Mouse (Mus musculus) gastrocnemius, adult 2 months (tissue): ENCODE measurements at regions not wholly inside any gene's neighbourhood (a gene's known extent, or its start where the extent isn't known, plus 50 kb on each side); places are given as distances from the start of the nearest gene placed in this dataset.

Source experiments
- DNase-seq: peaks from one replicate; pipeline ENCODE4 v3.0.0; 2022
- H3K27ac ChIP-seq: fragments of 200-600 bp; 2 replicates; pipeline ENCODE4 v1.8.1; 2022; ENCODE audit warnings: mild to moderate bottlenecking
- H3K4me3 ChIP-seq: fragments of 200-600 bp; 2 replicates; pipeline ENCODE4 v1.8.1; 2022; ENCODE audit warnings: mild to moderate bottlenecking, moderate library complexity
- CTCF ChIP-seq: fragments of 200-600 bp; IDR thresholded peaks from 2 replicates; pipeline ENCODE4 v1.8.1; 2022; ENCODE audit warnings: antibody characterized with exemption, mild to moderate bottlenecking, moderate library complexity
- intact Hi-C: fragments of 180-260 bp; cut with DNase I; formaldehyde crosslinking; loops from one replicate; pipeline ENCODE4 v1.15.1; 2025

GRCm38 (mm10) chr16:24160705-24161285 is 172.1 kb upstream of the Bcl6 start:
- intact Hi-C loops, result no loop called here
- peak overlapping the region; percentile 40; the same call in 1 of the 2 replicates for H3K27ac ChIP-seq
- no peak overlapping the region for H3K4me3 ChIP-seq
- no peak for TF ChIP-seq CTCF
- no peak for DNase-seq

- no peak for TF ChIP-seq CTCF
- intact Hi-C loops, result loop anchor here (5.0 to 10.0 kb wide), 4 partner anchors 33 to 405 kb away; no protein-coding TSS in a partner anchor
Measured at GRCm38 (mm10) chr16:24159336-24159735, 170.7 kb upstream of the Bcl6 start.

GRCm38 (mm10) chr16:24157753-24158152 is 169.1 kb upstream of the Bcl6 start:
- TF ChIP-seq CTCF, result no peak
- Histone ChIP-seq H3K27ac (peak overlapping the region; percentile 91), H3K4me3 (no peak overlapping the region)
- intact Hi-C loops, result loop anchor here (2.0 to 10.0 kb wide), 5 partner anchors 35 to 407 kb away; no protein-coding TSS in a partner anchor
- DNase-seq, result no peak

More at GRCm38 (mm10) chr16:24159336-24159735, 170.7 kb upstream of the Bcl6 start:
- no peak for DNase-seq
- Histone ChIP-seq H3K27ac (peak overlapping the region; percentile 91), H3K4me3 (no peak overlapping the region)

GRCm38 (mm10) chr16:24156729-24157430 is 168.2 kb upstream of the Bcl6 start:
- intact Hi-C loops, result loop anchor here (1.0 to 10.0 kb wide), 6 partner anchors 20 to 408 kb away; no protein-coding TSS in a partner anchor
- peak overlapping the region; percentile 43; the same call in 1 of the 2 replicates for H3K4me3 ChIP-seq
- peak; percentile 79 for DNase-seq
- peak overlapping the region; percentile 91 for H3K27ac ChIP-seq
- TF ChIP-seq CTCF, result no peak

GRCm38 (mm10) chr16:24154816-24155357 is 166.2 kb upstream of the Bcl6 start:
- Histone ChIP-seq H3K4me3 (no peak overlapping the region), H3K27ac (peak overlapping the region; percentile 66)
- intact Hi-C loops, result loop anchor here (5.0 to 10.0 kb wide), 4 partner anchors 37 to 410 kb away; no protein-coding TSS in a partner anchor
- no peak for TF ChIP-seq CTCF
- no peak for DNase-seq

- TF ChIP-seq CTCF, result no peak
- DNase-seq, result no peak
- intact Hi-C loops, result loop anchor here (10.0 kb wide), 2 partner anchors 331 to 411 kb away; no protein-coding TSS in a partner anchor
- H3K27ac ChIP-seq, result peak overlapping the region; percentile 66; the same call in 1 of the 2 replicates
- no peak overlapping the region for H3K4me3 ChIP-seq
Measured at GRCm38 (mm10) chr16:24153943-24154342, 165.3 kb upstream of the Bcl6 start.

GRCm38 (mm10) chr16:24151831-24152247 is 163.2 kb upstream of the Bcl6 start:
- intact Hi-C loops, result loop anchor here (2.0 to 10.0 kb wide), 3 partner anchors 77 to 413 kb away; no protein-coding TSS in a partner anchor
- no peak for DNase-seq
- H3K4me3 ChIP-seq, result no peak overlapping the region
- no peak for TF ChIP-seq CTCF
- peak overlapping the region; percentile 92 for H3K27ac ChIP-seq

GRCm38 (mm10) chr16:24151178-24151725 is 162.6 kb upstream of the Bcl6 start:
- no peak for TF ChIP-seq CTCF
- peak; percentile 65 for DNase-seq
- Histone ChIP-seq H3K27ac (peak overlapping the region; percentile 92), H3K4me3 (no peak overlapping the region)
- intact Hi-C loops, result loop anchor here (2.0 to 10.0 kb wide), 3 partner anchors 76 to 414 kb away; no protein-coding TSS in a partner anchor

GRCm38 (mm10) chr16:24150512-24150911 is 161.9 kb upstream of the Bcl6 start:
- Histone ChIP-seq H3K27ac (peak overlapping the region; percentile 92), H3K4me3 (no peak overlapping the region)
- TF ChIP-seq CTCF, result no peak
- intact Hi-C loops, result loop anchor here (2.0 to 10.0 kb wide), 3 partner anchors 76 to 414 kb away; no protein-coding TSS in a partner anchor
- no peak for DNase-seq

GRCm38 (mm10) chr16:24149441-24149840 is 160.8 kb upstream of the Bcl6 start:
- intact Hi-C loops, result no loop called here
- Histone ChIP-seq H3K4me3 (no peak overlapping the region), H3K27ac (peak overlapping the region; percentile 92)
- peak; percentile 87 for DNase-seq
- no peak for TF ChIP-seq CTCF

- no peak overlapping the region for H3K27ac ChIP-seq
- no peak overlapping the region for H3K4me3 ChIP-seq
- DNase-seq, result no peak
- TF ChIP-seq CTCF, result no peak
- intact Hi-C loops, result loop anchor here (5.0 kb wide), 1 partner anchor 37 kb away; no protein-coding TSS in a partner anchor
Measured at GRCm38 (mm10) chr16:24143894-24144293, 155.2 kb upstream of the Bcl6 start.

- Histone ChIP-seq H3K4me3 (no peak overlapping the region), H3K27ac (no peak overlapping the region)
- no peak for TF ChIP-seq CTCF
- no peak for DNase-seq
- intact Hi-C loops, result loop anchor here (5.0 kb wide), 1 partner anchor 36 kb away; no protein-coding TSS in a partner anchor
Measured at GRCm38 (mm10) chr16:24142915-24143541, 154.4 kb upstream of the Bcl6 start.
